Mouse (Mus musculus) myocyte (in vitro differentiated cells): ENCODE measurements around the gene Sos1.

Experiments used
- CEBPB ChIP-seq: IDR thresholded peaks from 2 replicates; pipeline ENCODE4 v1.6.1; 2011; ENCODE audit warnings: mild to moderate bottlenecking, moderate library complexity; ENCODE audit not compliant: poor library complexity, insufficient read depth, severe bottlenecking
- MAX ChIP-seq: IDR thresholded peaks from one replicate; pipeline ENCODE4 v1.6.1; 2011; ENCODE audit warnings: low read depth, mild to moderate bottlenecking, control low read depth
- MYOD1 ChIP-seq, 3 experiments: IDR thresholded peaks; one replicate each; pipeline ENCODE4 v1.6.1; 2011; ENCODE audit warnings: control low read depth in 2 of 3, low read depth in 2 of 3, mild to moderate bottlenecking in 2 of 3, moderate library complexity in 1 of 3; ENCODE audit not compliant: insufficient read length in 2 of 3, control insufficient read depth in 1 of 3
- MYOG ChIP-seq, 3 experiments: IDR thresholded peaks; one replicate each; pipeline ENCODE4 v1.6.1; 2011; ENCODE audit warnings: control low read depth in 2 of 3, low read depth in 2 of 3, mild to moderate bottlenecking in 2 of 3; ENCODE audit not compliant: insufficient read length in 2 of 3, control insufficient read depth in 1 of 3, insufficient read depth in 1 of 3
- POLR2A ChIP-seq: IDR thresholded peaks from one replicate; pipeline ENCODE4 v1.6.1; 2011; ENCODE audit warnings: low read depth, mild to moderate bottlenecking, control low read depth, moderate library complexity; ENCODE audit not compliant: insufficient read length
- POLR2AphosphoS2 ChIP-seq: IDR thresholded peaks from one replicate; pipeline ENCODE4 v1.6.1; 2011; ENCODE audit warnings: low read depth, control low read depth; ENCODE audit not compliant: insufficient read length
- SRF ChIP-seq: IDR thresholded peaks from one replicate; pipeline ENCODE4 v1.6.1; 2011; ENCODE audit warnings: low read depth; ENCODE audit not compliant: control insufficient read depth, insufficient read length
- TCF3 ChIP-seq: IDR thresholded peaks from one replicate; pipeline ENCODE4 v1.6.1; 2011; ENCODE audit warnings: low read depth, control low read depth; ENCODE audit not compliant: insufficient read length
- USF1 ChIP-seq: IDR thresholded peaks from one replicate; pipeline ENCODE4 v1.6.1; 2011; ENCODE audit warnings: low read depth, mild to moderate bottlenecking, control low read depth, moderate library complexity

- TF ChIP-seq MYOD1 (IDR thresholded peaks at IDR 0.05; ENCODE audit: control insufficient read depth in 1 of 3, insufficient read length in 2 of 3, low read depth in 2 of 3) (no peak), POLR2A (no peak), POLR2AphosphoS2 (no peak), MAX (no peak), MYOG (IDR thresholded peaks at IDR 0.05; ENCODE audit: control insufficient read depth in 1 of 3, insufficient read depth in 1 of 3, insufficient read length in 2 of 3, low read depth in 2 of 3) (no peak), USF1 (no peak), TCF3 (no peak), CEBPB (no peak), SRF (no peak)
Measured at GRCm38 (mm10) chr17:80498600-80499268, 18.5 kb upstream of the Sos1 start.
